Mouse (Mus musculus) midbrain, embryonic 12.5 days (tissue): ENCODE measurements around the gene Gm28035. TPM values are rescaled to one million over a fixed set of nuclear protein-coding genes. Genes with fewer than 3 reads are reported as not detected.

Experiments
- ATAC-seq: fragments of 200-750 bp; cut with Nextera tagmentation; 2 replicates; pipeline ENCODE4 v1.8.0; 2017; ENCODE audit warnings: low read depth, moderate TSS enrichment, moderate library complexity; ENCODE audit not compliant: low FRiP score
- H3K27ac ChIP-seq: fragments of 300-500 bp; sonication (generic); replicated peaks from 2 replicates; pipeline ENCODE4 v1.5.1; 2016; ENCODE audit warnings: mild to moderate bottlenecking
- H3K27me3 ChIP-seq: fragments of 300-500 bp; sonication (generic); 2 replicates; pipeline ENCODE4 v1.6.1; 2016; ENCODE audit warnings: mild to moderate bottlenecking
- H3K36me3 ChIP-seq: fragments of 300-500 bp; sonication (generic); 2 replicates; pipeline ENCODE4 v1.6.1; 2016
- H3K4me1 ChIP-seq: fragments of 300-500 bp; sonication (generic); 2 replicates; pipeline ENCODE4 v1.6.1; 2016
- H3K4me2 ChIP-seq: fragments of 300-500 bp; sonication (generic); replicated peaks from 2 replicates; pipeline ENCODE4 v1.6.1; 2016; ENCODE audit warnings: mild to moderate bottlenecking, moderate library complexity
- H3K4me3 ChIP-seq: fragments of 300-500 bp; sonication (generic); 2 replicates; pipeline ENCODE4 v1.5.1; 2016; ENCODE audit warnings: mild to moderate bottlenecking
- H3K9ac ChIP-seq: fragments of 300-500 bp; sonication (generic); replicated peaks from 2 replicates; pipeline ENCODE4 v1.6.1; 2016; ENCODE audit warnings: mild to moderate bottlenecking, moderate library complexity
- H3K9me3 ChIP-seq: fragments of 300-500 bp; sonication (generic); 2 replicates; pipeline ENCODE4 v1.6.1; 2016; ENCODE audit warnings: mild to moderate bottlenecking
- WGBS: fragments of 180-500 bp; shearing (Covaris S2); methylation state at CpG from one replicate; pipeline ENCODE4 v1.1.7; 2016; 5-methylcytosine and 5-hydroxymethylcytosine counted together
- polyA plus RNA-seq: library from polyadenylated mRNA; unstranded; fragments of >200 nt; fragmentation: Nextera tagmentation; extraction: Ambion mirVana; gene quantifications from 2 replicates; pipeline ENCODE4 v1.2.1, GENCODE M21; 2016

Gm28035 gene
- polyA plus RNA-seq, 1 experiment from 2014 or later = 0.51 TPM

DNA sequence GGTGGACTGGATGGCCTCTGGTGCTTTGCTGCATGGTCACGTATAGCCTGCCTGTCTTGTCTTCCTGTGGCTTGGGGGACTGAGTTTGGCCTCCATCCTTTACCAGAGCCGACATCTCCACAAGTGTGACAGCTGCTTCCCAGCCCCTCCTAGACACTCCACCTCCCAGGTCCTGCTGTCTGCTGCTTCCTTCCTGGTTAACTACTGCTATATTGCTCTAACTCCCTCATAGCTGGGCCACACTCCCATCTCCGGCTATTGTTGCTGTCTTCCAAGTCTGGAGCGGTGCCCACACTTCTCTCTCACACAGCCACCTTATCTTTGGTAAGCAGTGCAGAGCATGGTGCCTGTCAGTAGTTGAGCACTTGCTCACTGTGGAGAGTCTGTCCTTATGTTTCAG lies 590 bp upstream of the Gm28035 start:
- WGBS = 88% methylated on average over 4 of the region's 4 CpGs
- Histone ChIP-seq H3K36me3 (peaks cover 50% of the 10 kb centered on the region), H3K9me3 (no peaks in the 10 kb centered on the region)

DNA sequence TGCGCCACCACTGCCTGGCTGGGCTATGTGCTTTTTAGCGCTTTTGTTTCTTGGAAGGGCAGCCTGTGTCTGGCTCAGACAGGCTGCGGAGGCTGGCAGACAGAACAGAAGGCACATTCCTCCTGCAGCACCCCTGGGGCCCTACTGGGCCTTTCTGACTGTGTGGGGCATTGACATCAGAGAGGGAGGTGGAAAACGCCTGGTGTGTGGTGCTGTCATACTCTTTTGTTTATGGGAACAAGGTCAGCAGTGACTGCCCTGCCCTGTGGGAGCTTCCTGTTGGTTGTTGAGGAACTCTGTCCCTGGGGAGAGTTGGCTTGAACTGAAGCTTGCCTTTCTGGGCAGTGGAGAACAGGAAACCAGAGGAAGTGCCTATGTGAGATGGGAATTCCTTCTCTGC lies 2.1 kb downstream of the Gm28035 start:
- H3K4me3 ChIP-seq = no peak overlapping the region
- H3K4me2 ChIP-seq = no peak overlapping the region
- H3K9me3 ChIP-seq = no peaks in the 10 kb centered on the region
- no peak overlapping the region for H3K9ac ChIP-seq
- peak overlapping the region; percentile 5; the same call in 1 of the 2 replicates for H3K27ac ChIP-seq
- peaks cover 18% of the 10 kb centered on the region for H3K4me1 ChIP-seq
- peaks cover 67% of the 10 kb centered on the region for H3K36me3 ChIP-seq
- no peaks in the 10 kb centered on the region for H3K27me3 ChIP-seq
- WGBS = 63% methylated on average over 4 of the region's 4 CpGs
- no peak for ATAC-seq

More for the DNA sequence above, 590 bp upstream of the Gm28035 start:
- ATAC-seq = no peak
- Histone ChIP-seq H3K9ac (peak overlapping the region; percentile 86), H3K27me3 (no peaks in the 10 kb centered on the region), H3K27ac (no peak overlapping the region), H3K4me2 (no peak overlapping the region), H3K4me1 (peaks cover 23% of the 10 kb centered on the region), H3K4me3 (0 out of 2 replicates have a peak overlapping the region, but pooled peaks have one; percentile 3)

DNA sequence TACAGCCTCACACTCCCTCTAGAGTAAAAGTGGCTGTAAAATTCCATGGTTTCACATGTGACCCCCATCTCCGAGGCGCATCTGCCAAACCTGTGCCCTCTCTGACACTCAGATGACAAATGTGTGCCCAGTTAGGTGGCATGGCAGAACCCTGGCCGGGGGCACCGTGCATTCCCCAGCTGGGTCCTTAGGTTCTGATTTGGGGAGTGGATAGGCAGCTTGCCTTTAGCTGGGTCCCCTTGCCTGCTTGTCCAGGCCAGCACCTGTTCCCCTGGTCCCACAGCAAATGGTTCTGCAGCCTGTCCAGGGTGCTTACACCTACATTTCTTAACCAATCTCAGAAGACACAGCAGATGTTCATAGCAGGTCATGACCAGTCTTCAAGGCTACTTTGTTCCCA lies 3.0 kb downstream of the Gm28035 start:
- no peak for ATAC-seq
- Histone ChIP-seq H3K27me3 (no peaks in the 10 kb centered on the region), H3K9me3 (no peaks in the 10 kb centered on the region), H3K4me2 (no peak overlapping the region), H3K9ac (no peak overlapping the region), H3K27ac (no peak overlapping the region), H3K36me3 (peaks cover 76% of the 10 kb centered on the region), H3K4me1 (peaks cover 15% of the 10 kb centered on the region), H3K4me3 (no peak overlapping the region)
- WGBS = 94% methylated on average over 4 of the region's 4 CpGs

DNA sequence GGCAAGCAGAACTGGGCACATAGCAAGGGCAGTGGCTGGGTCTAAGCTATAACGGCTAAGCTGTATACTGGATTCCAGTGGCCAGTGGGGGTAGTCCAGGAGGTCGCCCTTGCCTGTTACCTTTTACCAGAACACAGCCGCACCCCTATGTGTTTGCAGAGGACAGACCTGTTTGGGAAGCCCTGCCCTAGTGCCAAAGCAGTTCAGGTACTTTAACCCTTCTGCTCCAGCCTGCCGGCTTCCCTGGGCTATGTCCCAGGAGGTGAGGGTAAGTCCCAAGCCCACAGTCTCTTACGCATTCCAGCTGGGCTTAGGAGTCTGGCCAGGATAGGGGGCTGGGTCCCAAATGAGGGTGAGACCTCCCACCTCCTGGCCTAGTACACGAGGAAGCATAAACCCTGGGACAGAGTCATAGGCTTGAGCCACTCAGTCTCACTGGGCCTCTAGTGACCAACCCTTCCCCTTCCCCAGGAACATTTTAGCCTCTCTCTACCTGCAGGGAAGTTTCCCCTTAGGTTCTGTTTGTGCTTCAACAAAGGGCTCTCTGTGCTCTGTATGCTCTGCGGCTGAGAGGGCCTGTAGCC lies 4.3 kb downstream of the Gm28035 start:
- Histone ChIP-seq H3K4me3 (no peak overlapping the region), H3K9me3 (no peaks in the 10 kb centered on the region), H3K4me2 (no peak overlapping the region), H3K27ac (no peak overlapping the region), H3K36me3 (peaks cover 89% of the 10 kb centered on the region), H3K4me1 (peaks cover 2% of the 10 kb centered on the region; the same call in 1 of the 2 replicates), H3K27me3 (no peaks in the 10 kb centered on the region), H3K9ac (no peak overlapping the region)
- WGBS = 80% methylated on average over 7 of the region's 7 CpGs
- ATAC-seq = no peak

DNA sequence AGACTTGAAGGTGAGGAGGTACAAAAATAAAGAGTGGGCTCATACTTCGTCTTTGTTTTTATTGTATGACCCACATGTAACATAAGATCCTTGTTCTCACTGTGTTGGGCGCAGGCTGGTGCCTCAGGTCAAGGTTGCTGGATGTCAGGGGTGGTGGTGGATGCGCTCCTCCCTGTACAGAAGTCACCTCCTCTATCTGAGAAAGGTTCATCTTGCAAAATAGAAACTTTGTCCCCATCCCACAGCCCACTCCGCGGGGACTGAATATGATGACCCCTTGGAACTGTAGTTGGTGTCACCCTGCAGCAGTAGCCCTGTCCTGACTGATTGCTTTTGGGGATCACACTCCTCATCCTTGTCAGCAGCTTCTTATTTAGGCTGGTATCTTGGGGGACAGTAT lies 6.7 kb downstream of the Gm28035 start:
- Histone ChIP-seq H3K27me3 (no peaks in the 10 kb centered on the region), H3K4me3 (no peak overlapping the region), H3K27ac (no peak overlapping the region), H3K4me2 (no peak overlapping the region), H3K36me3 (peaks cover 88% of the 10 kb centered on the region), H3K9ac (no peak overlapping the region), H3K9me3 (no peaks in the 10 kb centered on the region), H3K4me1 (no peaks in the 10 kb centered on the region)
- no peak for ATAC-seq
- 95% methylated on average over 5 of the region's 5 CpGs for WGBS

DNA sequence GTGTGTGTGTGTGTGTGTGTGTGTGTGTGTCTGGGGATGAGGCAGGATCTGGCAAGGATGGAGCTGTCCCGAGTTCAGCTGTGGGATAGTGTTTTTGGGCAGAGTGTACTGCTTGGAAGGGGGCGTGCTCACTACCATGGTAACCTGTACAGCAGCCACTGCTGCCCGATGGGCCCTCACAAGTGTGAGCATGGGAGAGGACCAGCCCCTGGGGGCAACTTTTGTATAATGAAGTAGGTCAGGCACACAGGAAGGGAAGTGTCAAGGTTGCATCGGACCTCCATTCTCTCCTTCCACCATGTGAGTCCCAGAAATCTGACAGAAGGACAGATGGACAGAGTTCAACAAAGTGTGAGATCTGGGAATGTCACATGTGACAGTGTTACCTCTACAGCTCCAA lies 7.3 kb downstream of the Gm28035 start:
- no peaks in the 10 kb centered on the region for H3K4me1 ChIP-seq
- no peak overlapping the region for H3K4me2 ChIP-seq
- peaks cover 84% of the 10 kb centered on the region for H3K36me3 ChIP-seq
- H3K27ac ChIP-seq = no peak overlapping the region
- WGBS = 85% methylated on average over 4 of the region's 4 CpGs
- no peaks in the 10 kb centered on the region for H3K27me3 ChIP-seq
- H3K9ac ChIP-seq = no peak overlapping the region
- no peak for ATAC-seq
- no peak overlapping the region for H3K4me3 ChIP-seq
- H3K9me3 ChIP-seq = no peaks in the 10 kb centered on the region

DNA sequence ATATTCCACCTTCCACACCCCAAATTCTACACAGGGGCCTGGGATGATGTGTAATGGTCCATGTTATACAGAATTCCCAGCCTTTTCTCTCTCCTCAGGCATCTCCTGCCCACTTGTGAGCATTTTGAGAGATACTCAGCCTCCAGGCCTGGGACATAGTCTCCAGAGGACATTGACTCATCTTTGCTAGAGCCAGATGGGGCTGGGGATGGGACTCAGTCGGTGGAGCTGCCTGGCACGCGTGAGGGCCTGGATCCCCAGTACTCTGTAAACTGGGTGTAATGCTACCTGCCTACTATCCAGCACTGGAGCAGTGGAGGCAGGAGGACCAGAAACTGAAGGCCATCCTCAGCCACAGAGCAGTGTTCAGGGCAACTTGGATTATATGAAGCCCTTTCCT lies 8.8 kb downstream of the Gm28035 start:
- no peak overlapping the region for H3K9ac ChIP-seq
- no peak overlapping the region for H3K4me2 ChIP-seq
- no peak overlapping the region for H3K4me3 ChIP-seq
- peaks cover 74% of the 10 kb centered on the region for H3K36me3 ChIP-seq
- no peaks in the 10 kb centered on the region for H3K27me3 ChIP-seq
- no peak for ATAC-seq
- H3K9me3 ChIP-seq = no peaks in the 10 kb centered on the region
- no peak overlapping the region for H3K27ac ChIP-seq
- H3K4me1 ChIP-seq = no peaks in the 10 kb centered on the region
- WGBS = 96% methylated on average over 3 of the region's 3 CpGs

DNA sequence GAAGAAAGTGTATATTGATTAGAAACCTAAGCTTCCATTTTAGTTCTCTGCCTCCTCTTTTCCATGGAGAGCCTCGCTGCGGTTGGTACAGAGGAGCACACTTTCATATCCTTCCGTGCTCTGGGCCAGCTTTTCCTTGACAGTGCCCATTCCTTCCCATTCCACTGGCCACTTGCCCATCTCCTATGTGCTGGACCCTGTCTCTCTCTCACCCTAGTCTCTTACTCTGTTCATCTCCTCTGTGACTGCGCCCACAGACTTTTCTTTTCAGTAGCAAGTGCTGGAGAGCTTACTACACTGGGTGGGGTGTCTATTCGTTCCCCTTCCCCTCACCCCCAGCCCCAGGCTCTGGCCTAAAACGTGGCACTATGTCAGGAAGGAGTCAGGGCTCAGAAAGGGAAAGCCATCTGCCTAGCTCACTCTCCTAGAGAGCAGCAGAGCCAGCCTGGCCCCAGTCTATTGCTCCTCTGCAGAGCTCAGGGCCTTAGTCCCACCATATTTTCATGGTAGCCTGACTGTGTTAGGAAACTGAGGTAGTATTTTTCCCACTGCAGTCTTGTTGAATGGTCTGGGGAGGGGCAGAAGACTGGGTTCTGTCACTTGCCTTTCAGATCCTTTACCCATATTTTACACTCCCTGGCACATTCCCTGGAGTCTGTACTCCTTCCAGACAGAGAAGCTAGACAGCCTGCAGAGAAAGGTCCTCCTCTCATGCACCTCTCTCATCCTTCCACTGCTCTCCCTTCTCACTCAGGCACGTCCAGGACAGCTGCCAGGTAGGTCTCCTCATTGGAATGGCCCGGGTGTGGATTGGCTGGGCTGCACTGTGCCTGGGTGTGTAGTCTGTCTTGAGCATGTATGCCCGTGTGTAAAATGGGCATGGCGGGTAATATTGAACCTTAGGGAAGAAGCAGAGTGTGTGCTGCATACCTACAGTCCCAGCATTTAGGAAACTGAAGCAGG lies 10.1 kb downstream of the Gm28035 start:
- H3K9me3 ChIP-seq = no peaks in the 10 kb centered on the region
- no peaks in the 10 kb centered on the region for H3K4me1 ChIP-seq
- H3K9ac ChIP-seq = no peak overlapping the region
- H3K27ac ChIP-seq = no peak overlapping the region
- no peak overlapping the region for H3K4me3 ChIP-seq
- H3K36me3 ChIP-seq = peaks cover 78% of the 10 kb centered on the region
- H3K27me3 ChIP-seq = no peaks in the 10 kb centered on the region
- no peak for ATAC-seq
- WGBS = 87% methylated on average over 10 of the region's 10 CpGs
- H3K4me2 ChIP-seq = no peak overlapping the region

DNA sequence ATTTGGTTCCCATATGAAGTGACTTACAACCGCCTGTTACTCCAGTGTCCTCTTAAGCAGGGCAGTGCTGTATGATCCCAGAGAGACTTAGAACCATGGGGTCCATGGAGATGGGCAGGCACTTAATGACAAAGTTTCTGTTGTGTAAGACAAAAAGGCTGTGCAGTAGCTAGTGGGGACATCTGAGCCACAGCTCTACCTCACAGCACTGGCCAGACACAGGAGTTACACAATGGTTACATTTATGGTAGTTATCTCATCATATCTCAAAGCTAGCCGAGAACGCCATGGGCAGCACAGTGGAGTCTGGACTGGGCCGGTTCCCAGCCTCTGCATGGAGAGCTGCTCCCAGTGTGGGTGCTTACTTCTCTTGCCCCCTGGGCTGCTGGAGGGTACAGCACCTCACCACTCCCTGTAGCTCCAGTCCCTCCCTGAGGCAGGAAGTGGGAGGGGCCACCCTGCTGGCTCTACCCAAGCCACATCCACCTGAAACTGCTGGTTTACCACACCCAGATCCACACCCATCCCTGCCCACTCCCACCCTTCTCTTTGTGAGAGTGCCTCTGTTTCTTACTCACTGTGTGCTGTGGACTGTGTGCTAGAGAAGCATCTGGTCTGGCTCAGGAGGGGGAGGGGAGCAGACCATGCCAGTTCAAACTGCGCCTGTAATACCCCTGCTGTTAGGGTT lies 11.2 kb downstream of the Gm28035 start:
- Histone ChIP-seq H3K9me3 (no peaks in the 10 kb centered on the region), H3K4me3 (no peak overlapping the region), H3K27me3 (no peaks in the 10 kb centered on the region), H3K4me1 (no peaks in the 10 kb centered on the region), H3K36me3 (peaks cover 84% of the 10 kb centered on the region), H3K4me2 (no peak overlapping the region), H3K9ac (no peak overlapping the region), H3K27ac (no peak overlapping the region)
- ATAC-seq = no peak
- 82% methylated on average over 5 of the region's 5 CpGs for WGBS

DNA sequence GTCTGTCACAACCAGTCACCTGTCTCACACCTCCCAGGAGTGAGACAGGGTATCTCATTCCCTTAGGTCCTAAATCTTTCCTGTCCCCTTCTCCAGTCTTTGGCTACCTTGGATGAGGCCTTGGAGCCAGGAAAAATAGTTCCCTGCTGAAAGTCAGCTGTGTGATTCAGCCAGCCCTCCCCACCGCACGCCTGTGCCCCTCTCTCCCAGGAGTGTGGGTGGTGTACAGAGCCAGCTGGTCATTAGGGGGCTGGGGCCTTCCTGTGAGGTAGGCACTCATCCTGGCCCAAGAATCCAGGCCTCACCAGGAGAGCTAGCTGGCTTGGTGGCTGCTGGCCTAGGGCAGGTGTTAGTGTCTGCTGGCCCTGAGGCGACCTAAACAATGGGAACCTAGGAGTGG lies 12.2 kb downstream of the Gm28035 start:
- H3K4me2 ChIP-seq = no peak overlapping the region
- no peaks in the 10 kb centered on the region for H3K4me1 ChIP-seq
- no peaks in the 10 kb centered on the region for H3K9me3 ChIP-seq
- WGBS = 82% methylated on average over 3 of the region's 3 CpGs
- no peak for ATAC-seq
- H3K9ac ChIP-seq = no peak overlapping the region
- H3K4me3 ChIP-seq = no peak overlapping the region
- H3K36me3 ChIP-seq = peaks cover 84% of the 10 kb centered on the region
- H3K27ac ChIP-seq = no peak overlapping the region
- H3K27me3 ChIP-seq = no peaks in the 10 kb centered on the region

DNA sequence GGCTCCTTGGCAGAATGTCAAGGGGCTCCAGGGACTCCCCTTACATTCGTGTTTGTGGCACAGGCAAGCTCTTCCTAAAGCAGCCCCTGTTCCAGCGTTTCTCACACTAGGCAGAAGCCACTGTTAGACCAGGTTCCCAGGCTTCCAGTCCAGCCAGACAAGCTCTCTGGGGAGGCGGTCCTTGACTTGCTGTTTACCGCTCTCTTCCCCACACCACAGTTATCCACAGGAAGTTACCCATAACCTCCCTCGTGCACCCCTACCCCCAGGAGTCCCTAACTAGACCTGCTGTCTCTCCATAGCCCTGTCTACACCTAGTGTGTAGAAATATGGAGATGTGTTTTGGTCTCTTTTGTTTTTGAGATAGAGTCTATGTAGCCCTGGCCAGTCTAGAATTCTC lies 13.4 kb downstream of the Gm28035 start:
- no peak for ATAC-seq
- no peak overlapping the region for H3K4me3 ChIP-seq
- no peak overlapping the region for H3K4me2 ChIP-seq
- H3K27ac ChIP-seq = no peak overlapping the region
- peaks cover 84% of the 10 kb centered on the region for H3K36me3 ChIP-seq
- H3K9me3 ChIP-seq = no peaks in the 10 kb centered on the region
- H3K9ac ChIP-seq = no peak overlapping the region
- H3K27me3 ChIP-seq = no peaks in the 10 kb centered on the region
- H3K4me1 ChIP-seq = no peaks in the 10 kb centered on the region
- WGBS = 87% methylated on average over 5 of the region's 5 CpGs
